Mouse (Mus musculus) limb, embryonic 12.5 days (tissue): ENCODE data around the gene Sh3d19. TPM values are rescaled to one million over a fixed set of nuclear protein-coding genes. Genes with fewer than 3 reads are reported as not detected.

Source experiments
- ATAC-seq: fragments of 200-750 bp; cut with Nextera tagmentation; 2 replicates; pipeline ENCODE4 v1.8.0; 2017; ENCODE audit warnings: low read depth, moderate TSS enrichment; ENCODE audit not compliant: insufficient number of reproducible peaks, insufficient read depth, low FRiP score, low TSS enrichment
- H3K27ac ChIP-seq: fragments of 300-500 bp; sonication (generic); 2 replicates; pipeline ENCODE4 v1.5.1; 2016; ENCODE audit warnings: mild to moderate bottlenecking, moderate library complexity
- H3K27me3 ChIP-seq: fragments of 300-500 bp; sonication (generic); 2 replicates; pipeline ENCODE4 v1.6.1; 2016; ENCODE audit warnings: mild to moderate bottlenecking, moderate library complexity
- H3K36me3 ChIP-seq: fragments of 300-500 bp; sonication (generic); 2 replicates; pipeline ENCODE4 v1.6.1; 2016; ENCODE audit warnings: mild to moderate bottlenecking, moderate library complexity
- H3K4me1 ChIP-seq: fragments of 300-500 bp; sonication (generic); replicated peaks from 2 replicates; pipeline ENCODE4 v1.6.1; 2016
- H3K4me2 ChIP-seq: fragments of 300-500 bp; sonication (generic); 2 replicates; pipeline ENCODE4 v1.6.1; 2016; ENCODE audit warnings: mild to moderate bottlenecking, moderate library complexity
- H3K4me3 ChIP-seq: fragments of 300-500 bp; sonication (generic); replicated peaks from 2 replicates; pipeline ENCODE4 v1.5.1; 2016; ENCODE audit warnings: mild to moderate bottlenecking
- H3K9ac ChIP-seq: fragments of 300-500 bp; sonication (generic); replicated peaks from 2 replicates; pipeline ENCODE4 v1.6.1; 2016; ENCODE audit warnings: mild to moderate bottlenecking, moderate library complexity
- H3K9me3 ChIP-seq: fragments of 300-500 bp; sonication (generic); 2 replicates; pipeline ENCODE4 v1.6.1; 2016; ENCODE audit warnings: mild to moderate bottlenecking, moderate library complexity
- WGBS: fragments of 180-500 bp; shearing (Covaris S2); methylation state at CpG from one replicate; pipeline ENCODE4 v1.1.7; 2016; 5-methylcytosine and 5-hydroxymethylcytosine counted together
- polyA plus RNA-seq: library from polyadenylated mRNA; unstranded; fragments of >200 nt; fragmentation: Nextera tagmentation; extraction: Ambion mirVana; gene quantifications from 2 replicates; pipeline ENCODE4 v1.2.1, GENCODE M21; 2016

Sh3d19 gene
- polyA plus RNA-seq, 1 experiment from 2014 or later, result 20.6 TPM

DNA sequence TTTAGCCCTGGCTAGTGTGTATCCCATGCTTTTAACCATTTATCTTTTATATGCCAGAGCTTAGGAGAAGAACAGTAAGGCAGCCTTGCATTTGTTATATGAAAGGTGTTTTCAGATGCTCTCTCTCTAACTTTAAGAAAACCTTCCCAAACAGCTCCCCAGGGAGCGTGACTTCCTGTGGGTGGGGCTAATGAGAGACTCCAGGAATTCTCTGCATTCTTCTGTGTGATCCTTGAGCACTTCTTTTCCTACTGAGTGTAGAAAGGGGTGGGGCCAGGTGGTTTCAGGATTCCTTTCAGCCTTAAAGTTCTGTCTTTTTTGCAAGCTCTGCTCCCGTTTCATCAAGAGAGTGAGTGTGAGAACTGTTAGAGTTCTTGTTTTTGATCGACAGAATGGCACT is 39.7 kb downstream of the Sh3d19 start:
- H3K27ac ChIP-seq, result 0 out of 2 replicates have a peak overlapping the region, but pooled peaks have one; percentile 23
- no peak for ATAC-seq
- H3K9ac ChIP-seq, result no peak overlapping the region
- WGBS, result 62% methylated on average over 3 of the region's 3 CpGs
- H3K4me3 ChIP-seq, result no peak overlapping the region
- H3K36me3 ChIP-seq, result 0 out of 2 replicates have a peak, but pooled peaks cover 4% of the 10 kb centered on the region
- no peaks in the 10 kb centered on the region for H3K27me3 ChIP-seq
- H3K9me3 ChIP-seq, result no peaks in the 10 kb centered on the region
- H3K4me1 ChIP-seq, result peaks cover 7% of the 10 kb centered on the region
- H3K4me2 ChIP-seq, result no peak overlapping the region

DNA sequence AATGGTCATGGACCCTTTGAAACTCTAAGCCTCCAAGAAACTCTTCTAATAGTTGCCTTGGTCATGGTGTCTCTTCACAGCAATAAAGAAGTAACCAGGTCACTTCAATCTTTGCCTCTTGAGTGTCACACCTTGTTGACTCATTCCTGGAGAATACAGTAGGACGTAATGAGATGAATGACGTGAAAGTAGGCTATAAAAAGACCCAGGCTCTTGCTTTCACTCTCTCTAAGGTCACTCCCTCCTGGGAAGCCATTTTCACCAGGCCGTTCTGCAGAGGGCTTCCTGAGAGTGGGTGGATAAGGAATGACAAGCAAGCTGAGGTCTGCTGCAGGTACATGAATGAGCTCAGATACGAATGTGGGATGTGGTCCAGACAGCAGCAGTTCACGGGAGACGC is 40.5 kb downstream of the Sh3d19 start:
- Histone ChIP-seq H3K27me3 (no peaks in the 10 kb centered on the region), H3K4me2 (no peak overlapping the region), H3K4me3 (no peak overlapping the region), H3K4me1 (peaks cover 7% of the 10 kb centered on the region), H3K9me3 (no peaks in the 10 kb centered on the region), H3K9ac (no peak overlapping the region), H3K36me3 (0 out of 2 replicates have a peak, but pooled peaks cover 4% of the 10 kb centered on the region), H3K27ac (no peak overlapping the region)
- 75% methylated on average over 6 of the region's 6 CpGs for WGBS
- no peak for ATAC-seq

DNA sequence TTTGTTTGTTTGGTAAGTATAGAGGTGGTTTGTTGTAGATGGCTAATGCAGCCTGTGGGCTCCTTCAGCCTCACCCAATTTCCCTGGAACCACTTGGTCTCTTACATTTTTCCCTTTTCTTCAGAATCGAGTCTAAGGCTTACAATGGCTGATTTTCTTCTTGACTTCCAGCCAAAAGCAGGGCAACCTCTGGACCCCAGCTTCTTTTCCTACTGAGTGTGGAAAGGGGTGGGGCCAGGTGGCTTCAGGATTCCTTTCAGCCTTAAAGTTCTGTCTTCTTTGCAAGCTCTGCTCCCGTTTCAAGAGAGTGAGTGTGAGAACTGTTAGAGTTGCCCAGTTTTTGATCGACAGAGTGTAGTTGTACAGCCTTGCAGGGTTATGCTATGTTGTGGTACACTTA is 40.9 kb downstream of the Sh3d19 start:
- no peak overlapping the region for H3K27ac ChIP-seq
- H3K4me1 ChIP-seq, result peaks cover 7% of the 10 kb centered on the region
- H3K4me3 ChIP-seq, result no peak overlapping the region
- ATAC-seq, result no peak
- H3K9ac ChIP-seq, result no peak overlapping the region
- H3K4me2 ChIP-seq, result no peak overlapping the region
- 0 out of 2 replicates have a peak, but pooled peaks cover 4% of the 10 kb centered on the region for H3K36me3 ChIP-seq
- WGBS, result 78% methylated on average over 3 of the region's 3 CpGs
- no peaks in the 10 kb centered on the region for H3K27me3 ChIP-seq
- H3K9me3 ChIP-seq, result no peaks in the 10 kb centered on the region

DNA sequence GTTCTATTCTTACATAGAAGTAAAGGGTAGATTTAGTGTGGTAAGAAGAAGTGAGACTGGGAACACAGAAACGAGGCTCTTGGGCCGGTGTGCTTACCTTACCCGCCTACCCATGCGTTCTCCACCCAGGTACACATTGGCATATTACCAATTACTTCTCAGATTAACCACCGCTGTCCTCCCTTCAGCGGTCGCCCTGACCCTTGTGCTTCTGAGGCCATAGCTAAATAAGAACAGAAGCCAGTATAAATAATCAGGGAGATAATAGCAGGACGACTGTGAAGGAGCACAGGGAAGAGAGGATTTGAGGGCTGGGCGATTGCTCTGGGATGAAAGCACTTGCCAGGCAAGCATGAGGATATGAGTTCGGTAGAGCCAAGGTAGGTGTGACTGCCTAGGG is 42.9 kb downstream of the Sh3d19 start:
- Histone ChIP-seq H3K36me3 (0 out of 2 replicates have a peak, but pooled peaks cover under 1% of the 10 kb centered on the region), H3K27me3 (no peaks in the 10 kb centered on the region)
- 86% methylated on average over 10 of the region's 10 CpGs for WGBS

DNA sequence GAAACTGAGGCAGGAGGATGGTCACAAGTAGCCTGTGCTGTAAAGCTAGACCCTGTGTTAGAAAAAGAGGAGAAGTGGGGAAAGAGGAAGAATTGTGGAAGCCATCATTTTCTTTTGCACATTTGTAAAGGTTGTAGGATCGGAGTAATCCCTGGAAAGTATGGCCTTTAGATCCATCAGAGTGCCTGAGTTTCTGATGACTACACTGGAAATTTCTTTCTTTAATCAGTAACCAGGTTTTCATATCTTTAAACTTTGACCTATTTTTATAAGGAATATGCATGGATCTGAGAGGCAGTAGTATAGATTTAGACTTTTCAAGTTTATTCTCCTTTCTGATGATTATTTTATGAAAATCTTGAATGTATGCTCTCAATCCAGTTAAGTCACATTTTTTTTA is 46.1 kb downstream of the Sh3d19 start:
- no peak overlapping the region for H3K9ac ChIP-seq
- no peak overlapping the region for H3K4me3 ChIP-seq
- peaks cover 5% of the 10 kb centered on the region; the same call in 1 of the 2 replicates for H3K4me1 ChIP-seq
- H3K9me3 ChIP-seq, result no peaks in the 10 kb centered on the region
- ATAC-seq, result no peak
- WGBS, result 83% methylated on average over 1 of the region's 1 CpGs
- no peaks in the 10 kb centered on the region for H3K27me3 ChIP-seq
- H3K4me2 ChIP-seq, result no peak overlapping the region
- no peak overlapping the region for H3K27ac ChIP-seq
- H3K36me3 ChIP-seq, result no peaks in the 10 kb centered on the region

More for the DNA sequence above, 42.9 kb downstream of the Sh3d19 start:
- H3K27ac ChIP-seq, result no peak overlapping the region
- H3K9me3 ChIP-seq, result no peaks in the 10 kb centered on the region
- H3K4me2 ChIP-seq, result no peak overlapping the region
- no peak for ATAC-seq
- no peak overlapping the region for H3K4me3 ChIP-seq
- no peak overlapping the region for H3K9ac ChIP-seq
- H3K4me1 ChIP-seq, result peaks cover 7% of the 10 kb centered on the region

DNA sequence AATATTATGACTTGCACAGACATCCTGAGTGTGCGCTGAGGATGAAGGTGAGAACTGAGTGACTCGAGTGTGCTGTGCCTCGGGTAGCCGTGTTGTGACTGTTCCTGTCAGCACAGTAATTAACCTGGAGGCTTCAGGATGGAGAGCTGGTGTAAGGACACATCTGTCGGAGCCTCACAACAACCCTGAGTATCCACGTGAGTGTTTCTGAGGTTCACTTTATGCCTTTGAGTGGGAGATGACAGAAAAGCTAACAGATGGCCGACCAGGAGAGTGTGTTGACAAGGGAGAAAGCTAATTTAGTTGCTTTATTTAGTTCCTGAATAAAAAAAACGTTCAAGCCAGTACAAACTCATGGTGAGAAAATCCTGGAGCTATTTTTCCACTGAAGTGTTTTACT is 46.6 kb downstream of the Sh3d19 start:
- H3K9ac ChIP-seq, result no peak overlapping the region
- no peaks in the 10 kb centered on the region for H3K27me3 ChIP-seq
- no peak overlapping the region for H3K4me3 ChIP-seq
- H3K4me1 ChIP-seq, result peaks cover 9% of the 10 kb centered on the region
- no peak overlapping the region for H3K4me2 ChIP-seq
- no peaks in the 10 kb centered on the region for H3K9me3 ChIP-seq
- H3K27ac ChIP-seq, result no peak overlapping the region
- no peaks in the 10 kb centered on the region for H3K36me3 ChIP-seq
- WGBS, result 37% methylated on average over 8 of the region's 8 CpGs
- no peak for ATAC-seq

DNA sequence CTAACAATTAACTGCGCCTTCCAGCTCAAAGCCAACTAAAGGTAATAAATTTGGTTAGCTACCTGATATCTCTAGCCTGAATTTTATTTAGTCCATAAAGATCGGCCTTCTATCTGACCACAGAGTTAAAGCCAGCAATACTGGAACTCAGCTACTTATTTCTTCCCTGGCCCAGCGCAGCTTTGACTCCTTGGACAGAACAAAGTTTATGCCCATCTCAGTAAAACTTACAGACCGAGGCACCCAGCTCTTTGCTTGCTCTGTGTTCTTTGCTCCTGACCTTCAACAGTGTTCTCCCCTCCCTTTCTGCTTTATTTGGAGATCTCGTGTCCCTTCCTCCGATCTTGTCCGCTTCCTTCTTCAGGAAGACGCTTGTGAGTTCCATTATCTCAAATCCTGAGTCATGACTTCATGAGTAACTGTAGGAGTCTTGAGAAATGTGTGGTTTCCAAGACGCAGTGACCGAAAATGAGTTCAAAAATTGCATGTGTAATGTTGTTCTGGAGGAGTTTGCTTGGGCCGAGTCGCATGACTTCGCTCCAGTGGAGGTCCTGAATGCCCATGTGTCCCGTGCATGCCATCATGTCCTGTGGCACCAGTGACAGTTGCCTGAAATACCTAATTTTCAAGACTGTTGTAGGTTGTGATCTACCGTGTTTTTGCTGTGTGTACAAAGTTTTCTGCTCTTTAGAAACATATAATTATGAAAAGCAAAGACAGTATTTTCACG is 50.2 kb downstream of the Sh3d19 start:
- Histone ChIP-seq H3K4me3 (no peak overlapping the region), H3K9me3 (no peaks in the 10 kb centered on the region), H3K4me2 (no peak overlapping the region), H3K27ac (no peak overlapping the region), H3K36me3 (no peaks in the 10 kb centered on the region), H3K9ac (no peak overlapping the region), H3K27me3 (no peaks in the 10 kb centered on the region), H3K4me1 (peaks cover 36% of the 10 kb centered on the region)
- ATAC-seq, result no peak
- WGBS, result 86% methylated on average over 16 of the region's 16 CpGs

DNA sequence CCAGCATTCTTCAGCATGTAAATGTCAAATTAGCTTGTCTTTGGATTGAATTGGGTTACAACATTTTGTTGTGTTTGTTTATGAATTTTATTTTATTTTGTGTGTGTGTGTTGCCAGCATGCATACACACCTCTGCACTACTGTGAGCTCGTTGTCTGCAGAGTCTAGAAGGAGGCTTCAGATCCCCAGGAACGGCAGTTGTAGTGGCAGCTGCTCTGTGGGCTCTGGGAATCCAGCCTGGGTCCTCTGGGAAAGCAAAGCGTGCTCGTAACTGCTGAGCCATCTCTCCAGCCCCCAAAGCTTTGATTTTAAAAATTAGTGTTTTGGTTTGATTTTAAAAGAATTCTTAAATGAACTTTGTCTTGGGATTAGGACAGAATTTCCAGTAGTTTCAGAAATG is 50.7 kb downstream of the Sh3d19 start:
- H3K36me3 ChIP-seq, result no peaks in the 10 kb centered on the region
- no peak overlapping the region for H3K4me2 ChIP-seq
- no peaks in the 10 kb centered on the region for H3K9me3 ChIP-seq
- 54% methylated on average over 4 of the region's 4 CpGs for WGBS
- no peak overlapping the region for H3K4me3 ChIP-seq
- H3K9ac ChIP-seq, result no peak overlapping the region
- H3K27ac ChIP-seq, result no peak overlapping the region
- no peak for ATAC-seq
- no peaks in the 10 kb centered on the region for H3K27me3 ChIP-seq
- H3K4me1 ChIP-seq, result peaks cover 37% of the 10 kb centered on the region

DNA sequence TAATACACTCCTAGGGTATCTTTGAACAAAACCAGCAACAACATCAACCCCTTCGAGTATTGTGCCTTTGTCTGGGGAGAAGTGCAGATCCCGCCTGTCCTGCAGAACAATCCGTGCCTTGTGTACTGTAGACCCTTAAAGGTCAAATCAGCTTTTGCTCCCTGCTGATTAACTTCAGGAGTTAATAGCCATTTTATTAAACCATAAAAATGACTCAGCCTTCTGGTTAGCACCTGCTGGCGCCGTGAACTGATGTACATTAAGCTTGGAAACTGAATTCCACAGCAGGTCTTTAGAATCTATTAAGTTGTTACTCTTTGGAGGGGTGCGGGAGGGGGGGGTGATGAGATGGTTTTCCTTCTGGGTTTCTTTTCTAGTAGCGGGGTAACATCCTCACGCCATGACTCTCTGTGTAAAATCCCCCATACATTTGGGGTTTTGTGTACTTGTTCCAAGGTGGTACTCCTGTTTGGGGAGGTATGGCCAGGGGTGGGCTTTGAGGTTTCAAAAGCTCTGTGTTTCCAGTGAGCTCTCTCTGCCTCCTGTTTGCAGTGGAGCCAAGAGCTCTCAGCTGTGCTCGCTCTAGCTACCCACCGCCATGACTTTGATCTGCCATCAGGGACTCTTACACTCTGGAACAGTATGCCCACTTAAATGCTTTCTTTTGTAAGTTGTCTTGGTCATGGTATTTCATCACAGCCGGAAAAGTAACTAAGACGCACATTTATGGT is 53.3 kb downstream of the Sh3d19 start:
- Histone ChIP-seq H3K9ac (no peak overlapping the region), H3K4me2 (peak overlapping the region; percentile 25), H3K36me3 (no peaks in the 10 kb centered on the region), H3K4me1 (peaks cover 37% of the 10 kb centered on the region), H3K27ac (peak overlapping the region; percentile 53), H3K9me3 (no peaks in the 10 kb centered on the region), H3K27me3 (no peaks in the 10 kb centered on the region), H3K4me3 (no peak overlapping the region)
- WGBS, result 37% methylated on average over 12 of the region's 12 CpGs
- ATAC-seq, result peak; percentile 52

DNA sequence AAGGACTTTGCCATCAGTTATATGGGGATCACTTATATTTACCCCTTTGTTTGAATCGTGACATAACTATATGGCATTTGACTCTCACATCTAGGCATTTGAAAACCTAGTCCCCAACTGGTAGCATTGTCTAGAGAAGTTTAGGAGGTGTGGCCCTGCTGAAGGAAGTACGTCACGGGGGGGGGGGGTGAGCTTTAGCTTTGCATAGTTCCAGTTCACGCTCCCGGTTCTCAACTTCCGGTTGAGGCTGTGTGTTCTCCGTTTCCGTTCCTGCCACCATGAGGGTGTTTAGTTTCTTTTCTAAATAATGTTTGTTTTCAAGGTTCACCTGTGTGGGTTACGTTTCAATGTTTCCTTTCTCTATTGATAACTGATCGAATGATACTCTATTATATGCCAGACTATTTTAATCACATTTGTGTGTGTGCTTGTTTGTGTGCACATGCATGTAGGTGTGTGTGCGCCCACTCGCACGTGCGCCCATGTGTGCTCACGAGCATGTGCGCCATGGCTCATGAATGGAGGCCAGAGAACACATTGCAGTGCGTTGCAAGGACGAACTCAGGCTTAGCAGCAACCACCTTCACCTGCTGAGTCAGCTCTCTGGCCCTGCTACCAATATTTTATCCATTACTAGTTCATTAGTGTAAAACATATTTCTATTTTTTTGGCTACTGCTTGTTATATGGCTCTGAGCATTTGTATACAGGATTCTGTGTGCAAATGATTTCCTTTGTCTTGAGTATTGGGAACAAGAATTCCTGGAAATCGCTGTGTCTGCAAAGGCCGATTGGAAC is 54.6 kb downstream of the Sh3d19 start:
- H3K9me3 ChIP-seq, result no peaks in the 10 kb centered on the region
- no peak overlapping the region for H3K4me2 ChIP-seq
- no peaks in the 10 kb centered on the region for H3K27me3 ChIP-seq
- 95% methylated on average over 20 of the region's 20 CpGs for WGBS
- H3K4me1 ChIP-seq, result peaks cover 38% of the 10 kb centered on the region
- no peak overlapping the region for H3K9ac ChIP-seq
- 0 out of 2 replicates have a peak overlapping the region, but pooled peaks have one; percentile 5 for H3K27ac ChIP-seq
- no peak overlapping the region for H3K4me3 ChIP-seq
- no peak for ATAC-seq
- H3K36me3 ChIP-seq, result no peaks in the 10 kb centered on the region
